Mouse (Mus musculus) liver, embryonic 14.5 days (tissue): ENCODE measurements around the gene Celf1.

ENCODE experiments used
- CTCF ChIP-seq: IDR thresholded peaks from 2 replicates; pipeline ENCODE4 v1.5.1; 2016; ENCODE audit warnings: antibody characterized with exemption, low read depth, control low read depth
- EP300 ChIP-seq: IDR thresholded peaks from 2 replicates; pipeline ENCODE4 v1.6.1; 2016; ENCODE audit warnings: antibody characterized with exemption, low read depth

- no peak for TF ChIP-seq CTCF
- TF ChIP-seq EP300, result no peak
These were observed 124.0 kb downstream of the Celf1 start for GRCm38 (mm10) chr2:91064211-91064610.
